Mouse (Mus musculus): Measurements from ENCODE around the gene Ccdc154. TPM values are rescaled to one million over a fixed set of nuclear protein-coding genes. Genes with fewer than 3 reads are reported as not detected.

The Ccdc154 gene
- total and polyA plus RNA-seq, 3 experiments: 0.04 TPM; not detected in 2

GRCm38 (mm10) chr17:25169706-25170105 lies 7.4 kb downstream of the Ccdc154 start:
- H3K4me1 ChIP-seq (ENCODE audit: control insufficient read depth in 1 of 2, insufficient read depth in 2 of 2): no peaks in the 10 kb centered on the region
- no peak for DNase-seq (ENCODE audit: extremely low read depth)
- H3K4me3 ChIP-seq (replicated peaks in 1 of 3; ENCODE audit: low read depth in 2 of 3, low read length in 2 of 3, poor library complexity in 1 of 3): no peak overlapping the region
- no peaks in the 10 kb centered on the region for H3K79me2 ChIP-seq (replicated peaks; ENCODE audit: control insufficient read depth, extremely low read depth, insufficient read depth, poor library complexity, severe bottlenecking)
- no peak overlapping the region for H3K4me2 ChIP-seq (ENCODE audit: insufficient read depth, low read depth, poor library complexity, severe bottlenecking)
- TF ChIP-seq UBTF (IDR thresholded peaks at IDR 0.05; ENCODE audit: low read depth, low read length): no peak
- H3K9me3 ChIP-seq (replicated peaks; ENCODE audit: low read length): no peaks in the 10 kb centered on the region
- in situ Hi-C loops (cut with MboI; ENCODE audit: low pct_ligation_motif_present, low pct_unique_long_range_greater_than_20kb, low sequenced_read_pairs) (no loop called here), dilution Hi-C loops (cut with MboI; ENCODE audit: extremely low pct_ligation_motif_present, extremely low pct_unique_long_range_greater_than_20kb, low sequenced_read_pairs) (no loop called here)
- H3K9ac ChIP-seq (ENCODE audit: insufficient read depth, low read depth): no peak overlapping the region
- no peaks in the 10 kb centered on the region for H3K36me3 ChIP-seq (replicated peaks in 1 of 2; ENCODE audit: control insufficient read depth in 1 of 2, insufficient read depth in 1 of 2, low read length in 1 of 2)
- no peak overlapping the region for H3K27ac ChIP-seq (ENCODE audit: insufficient read depth, low read depth)
- H3K27me3 ChIP-seq (replicated peaks): peaks cover 81% of the 10 kb centered on the region

GRCm38 (mm10) chr17:25172558-25172957 lies 10.3 kb downstream of the Ccdc154 start:
- Histone ChIP-seq H3K9ac (ENCODE audit: insufficient read depth, low read depth) (no peak overlapping the region), H3K27ac (ENCODE audit: insufficient read depth, low read depth) (no peak overlapping the region), H3K4me2 (ENCODE audit: insufficient read depth, low read depth, poor library complexity, severe bottlenecking) (no peak overlapping the region), H3K36me3 (replicated peaks in 1 of 2; ENCODE audit: control insufficient read depth in 1 of 2, insufficient read depth in 1 of 2, low read length in 1 of 2) (no peaks in the 10 kb centered on the region), H3K27me3 (replicated peaks) (peaks cover 90% of the 10 kb centered on the region), H3K9me3 (replicated peaks; ENCODE audit: low read length) (no peaks in the 10 kb centered on the region), H3K4me3 (replicated peaks in 1 of 3; ENCODE audit: low read depth in 2 of 3, low read length in 2 of 3, poor library complexity in 1 of 3) (no peak overlapping the region), H3K79me2 (replicated peaks; ENCODE audit: control insufficient read depth, extremely low read depth, insufficient read depth, poor library complexity, severe bottlenecking) (no peaks in the 10 kb centered on the region), H3K4me1 (ENCODE audit: control insufficient read depth in 1 of 2, insufficient read depth in 2 of 2) (no peaks in the 10 kb centered on the region)
- DNase-seq (ENCODE audit: extremely low read depth): no peak
- in situ Hi-C loops (cut with MboI; ENCODE audit: low pct_ligation_motif_present, low pct_unique_long_range_greater_than_20kb, low sequenced_read_pairs): no loop called here
- dilution Hi-C loops (cut with MboI; ENCODE audit: extremely low pct_ligation_motif_present, extremely low pct_unique_long_range_greater_than_20kb, low sequenced_read_pairs): no loop called here
- TF ChIP-seq E2F4 (IDR thresholded peaks at IDR 0.05; ENCODE audit: insufficient replicate concordance, low read depth, low read length) (no peak), BHLHE40 (IDR thresholded peaks at IDR 0.05; ENCODE audit: low read depth, low read length) (no peak), MXI1 (IDR thresholded peaks at IDR 0.05; ENCODE audit: low read depth, low read length) (no peak), ETS1 (conservative IDR thresholded peaks at IDR 0.05; ENCODE audit: low read depth, low read length) (no peak), ZNF384 (IDR thresholded peaks at IDR 0.05; ENCODE audit: low read depth, low read length) (no peak), SIN3A (IDR thresholded peaks at IDR 0.05; ENCODE audit: low read length) (no peak), MAX (IDR thresholded peaks at IDR 0.05; ENCODE audit: low read length) (no peak), JUND (conservative IDR thresholded peaks at IDR 0.05; ENCODE audit: low read depth, low read length) (no peak), SMC3 (IDR thresholded peaks at IDR 0.05; ENCODE audit: low read depth, low read length) (no peak), MYC (IDR thresholded peaks at IDR 0.05; ENCODE audit: low read depth, low read length) (no peak), RCOR1 (conservative IDR thresholded peaks at IDR 0.05; ENCODE audit: low read depth, low read length) (no peak), NRF1 (IDR thresholded peaks at IDR 0.05; ENCODE audit: low read depth, low read length) (no peak)

- Histone ChIP-seq H3K27ac (ENCODE audit: insufficient read depth, low read depth) (no peak within 1 kb of the TSS), H3K9ac (ENCODE audit: insufficient read depth, low read depth) (no peak within 1 kb of the TSS), H3K4me3 (replicated peaks in 1 of 3; ENCODE audit: low read depth in 2 of 3, low read length in 2 of 3, poor library complexity in 1 of 3) (no peak within 1 kb of the TSS), H3K4me1 (ENCODE audit: control insufficient read depth in 1 of 2, insufficient read depth in 2 of 2) (no peaks in the 10 kb centered on the region), H3K4me2 (ENCODE audit: insufficient read depth, low read depth, poor library complexity, severe bottlenecking) (no peak within 1 kb of the TSS), H3K36me3 (replicated peaks in 1 of 2; ENCODE audit: control insufficient read depth in 1 of 2, insufficient read depth in 1 of 2, low read length in 1 of 2) (no peaks in the 10 kb centered on the region), H3K27me3 (replicated peaks) (peaks cover 91% of the 10 kb centered on the region), H3K9me3 (replicated peaks; ENCODE audit: low read length) (no peaks in the 10 kb centered on the region), H3K79me2 (replicated peaks; ENCODE audit: control insufficient read depth, extremely low read depth, insufficient read depth, poor library complexity, severe bottlenecking) (no peaks in the 10 kb centered on the region)
- dilution Hi-C loops (cut with MboI; ENCODE audit: extremely low pct_ligation_motif_present, extremely low pct_unique_long_range_greater_than_20kb, low sequenced_read_pairs) (no loop called here), in situ Hi-C loops (cut with MboI; ENCODE audit: low pct_ligation_motif_present, low pct_unique_long_range_greater_than_20kb, low sequenced_read_pairs) (no loop called here)
- TF ChIP-seq EP300 (IDR thresholded peaks at IDR 0.05; ENCODE audit: low read length): no peak
- TF ChIP-seq MAX (IDR thresholded peaks at IDR 0.05; ENCODE audit: low read length): no peak
- no peak for TF ChIP-seq ETS1 (conservative IDR thresholded peaks at IDR 0.05; ENCODE audit: low read depth, low read length)
- TF ChIP-seq ZNF384 (IDR thresholded peaks at IDR 0.05; ENCODE audit: low read depth, low read length): no peak
- TF ChIP-seq ZC3H11A (IDR thresholded peaks at IDR 0.05; ENCODE audit: low read depth, low read length): no peak
- no peak for TF ChIP-seq POLR2AphosphoS2 (IDR thresholded peaks at IDR 0.05; ENCODE audit: low read depth, low read length)
- TF ChIP-seq TBP (conservative IDR thresholded peaks at IDR 0.05; ENCODE audit: low read depth, low read length): no peak
- TF ChIP-seq CHD1 (IDR thresholded peaks at IDR 0.05; ENCODE audit: low read depth, low read length): no peak
- TF ChIP-seq GABPA (IDR thresholded peaks at IDR 0.05; ENCODE audit: insufficient replicate concordance, low read depth, low read length): no peak
- TF ChIP-seq SIN3A (IDR thresholded peaks at IDR 0.05; ENCODE audit: low read length): no peak
- no peak for TF ChIP-seq JUND (conservative IDR thresholded peaks at IDR 0.05; ENCODE audit: low read depth, low read length)
- no peak for TF ChIP-seq ELF1 (IDR thresholded peaks at IDR 0.05; ENCODE audit: low read depth, low read length)
- DNase-seq (ENCODE audit: extremely low read depth): no peak
Measured at GRCm38 (mm10) chr17:25175411-25175810, 13.2 kb downstream of the Ccdc154 start, which contains the start of gene Gm38655. Gene Gm38655 (minus strand): TSS chr17:25175471.

All from CH12.LX (cell line).